Mouse (Mus musculus) fat pad, adult 2 months (tissue): ENCODE results near the gene Fcgrt.

Source experiments
- DNase-seq: peaks from one replicate; pipeline ENCODE4 v3.0.0-alpha.2; 2011; ENCODE audit warnings: low read depth, low spot score; ENCODE audit errors: extremely low read depth

Gene Fcgrt

GRCm38 (mm10) chr7:45088597-45088996 lies 15.1 kb downstream of the Fcgrt start:
- no peak for DNase-seq

- DNase-seq, result no peak
Measured at GRCm38 (mm10) chr7:45086084-45086483, 17.6 kb downstream of the Fcgrt start.

- no peak for DNase-seq
Measured at GRCm38 (mm10) chr7:45083300-45083890, 20.3 kb downstream of the Fcgrt start.

GRCm38 (mm10) chr7:45082401-45083299 lies 21.0 kb downstream of the Fcgrt start:
- DNase-seq, result no peak

- DNase-seq, result no peak
Measured at GRCm38 (mm10) chr7:45081016-45081415, 22.6 kb downstream of the Fcgrt start.

- no peak for DNase-seq
Measured at GRCm38 (mm10) chr7:45079856-45080255, 23.8 kb downstream of the Fcgrt start.

GRCm38 (mm10) chr7:45078513-45078912 lies 25.1 kb downstream of the Fcgrt start:
- DNase-seq, result no peak

- no peak for DNase-seq
Measured at GRCm38 (mm10) chr7:45077829-45078228, 25.8 kb downstream of the Fcgrt start.

GRCm38 (mm10) chr7:45077322-45077721 lies 26.3 kb downstream of the Fcgrt start:
- DNase-seq, result no peak

- no peak for DNase-seq
Measured at GRCm38 (mm10) chr7:45076501-45076900, 27.1 kb downstream of the Fcgrt start.

- no peak for DNase-seq
Measured at GRCm38 (mm10) chr7:45075405-45075804, 28.2 kb downstream of the Fcgrt start.

- no peak for DNase-seq
Measured at GRCm38 (mm10) chr7:45073949-45074348, 29.7 kb downstream of the Fcgrt start.

- no peak for DNase-seq
Measured at GRCm38 (mm10) chr7:45073171-45073707, 30.4 kb downstream of the Fcgrt start.

GRCm38 (mm10) chr7:45072230-45072629 lies 31.4 kb downstream of the Fcgrt start:
- DNase-seq, result no peak

GRCm38 (mm10) chr7:45069671-45070070 lies 34.0 kb downstream of the Fcgrt start:
- DNase-seq, result no peak

- no peak for DNase-seq
Measured at GRCm38 (mm10) chr7:45068000-45068318, 35.7 kb downstream of the Fcgrt start.

GRCm38 (mm10) chr7:45067190-45067999 lies 36.3 kb downstream of the Fcgrt start:
- DNase-seq, result no peak

- DNase-seq, result peak; percentile 92
Measured at GRCm38 (mm10) chr7:45062239-45062835, 41.3 kb downstream of the Fcgrt start, which contains the start of the genes Nosip and Prrg2. Gene Nosip, plus strand, starts transcription at chr7:45062429. Gene Prrg2, minus strand, starts transcription at chr7:45062677.

GRCm38 (mm10) chr7:45061532-45062075 lies 42.0 kb downstream of the Fcgrt start:
- no peak for DNase-seq

- no peak for DNase-seq
Measured at GRCm38 (mm10) chr7:45060632-45061122, 43.0 kb downstream of the Fcgrt start.
